1 mouse cellular context compared by ENCODE assay signal in genomic region chr19:5106074-5106473, GRCm38 (mm10).
TF ChIP-seq lines count a peak whose summit lies in the region.

No protein-coding gene starts in this region.

TF ChIP-seq in MEL, 35 proteins besides CTCF, POLR2A, EP300 and RAD21 (continued from another document):
- no peak for TF ChIP-seq NELFE (IDR thresholded peaks at IDR 0.05; ENCODE audit: low read depth, low read length)
